Mouse (Mus musculus): ENCODE results near the gene Dtx4. TPM values are rescaled to one million over a fixed set of nuclear protein-coding genes. Genes with fewer than 3 reads are reported as not detected.

Dtx4 gene
- polyA plus RNA-seq, 1 experiment from 2014 or later, result 2.5 TPM

GRCm38 (mm10) chr19:12439581-12439980, 61.7 kb downstream of the Dtx4 start:
- Histone ChIP-seq H3K4me2 (no peak overlapping the region), H3K27ac (no peak overlapping the region), H3K4me3 (no peak overlapping the region), H3K9me3 (replicated peaks) (no peaks in the 10 kb centered on the region), H3K9ac (no peak overlapping the region), H3K27me3 (no peaks in the 10 kb centered on the region), H3K4me1 (replicated peaks) (peaks cover 5% of the 10 kb centered on the region; the same call in 1 of the 2 replicates), H3K36me3 (no peaks in the 10 kb centered on the region)
- WGBS, result 50% methylated on average over 1 of the region's 1 CpGs
- ATAC-seq (replicated peaks; ENCODE audit: insufficient number of reproducible peaks, insufficient read depth, low FRiP score, low read depth), result no peak

- Histone ChIP-seq H3K27ac (no peak overlapping the region), H3K4me2 (no peak overlapping the region), H3K4me1 (replicated peaks) (no peaks in the 10 kb centered on the region), H3K36me3 (no peaks in the 10 kb centered on the region), H3K4me3 (no peak overlapping the region), H3K27me3 (no peaks in the 10 kb centered on the region), H3K9ac (no peak overlapping the region), H3K9me3 (replicated peaks) (no peaks in the 10 kb centered on the region)
- 70% methylated on average over 4 of the region's 4 CpGs for WGBS
- 0 out of 2 replicates have a peak, but pooled peaks have one; percentile 27 for ATAC-seq (replicated peaks; ENCODE audit: insufficient number of reproducible peaks, insufficient read depth, low FRiP score, low read depth)
Measured at GRCm38 (mm10) chr19:12435750-12436524, 65.3 kb downstream of the Dtx4 start.

- H3K9me3 ChIP-seq (replicated peaks), result no peaks in the 10 kb centered on the region
- no peak for ATAC-seq (replicated peaks; ENCODE audit: insufficient number of reproducible peaks, insufficient read depth, low FRiP score, low read depth)
- no peaks in the 10 kb centered on the region for H3K36me3 ChIP-seq
- H3K9ac ChIP-seq, result no peak overlapping the region
- no peaks in the 10 kb centered on the region for H3K4me1 ChIP-seq (replicated peaks)
- H3K4me3 ChIP-seq, result no peak overlapping the region
- WGBS, result 79% methylated on average over 4 of the region's 4 CpGs
- no peak overlapping the region for H3K27ac ChIP-seq
- H3K27me3 ChIP-seq, result no peaks in the 10 kb centered on the region
- H3K4me2 ChIP-seq, result no peak overlapping the region
Measured at GRCm38 (mm10) chr19:12435011-12435416, 66.2 kb downstream of the Dtx4 start.

GRCm38 (mm10) chr19:12433033-12433432, 68.2 kb downstream of the Dtx4 start:
- H3K9me3 ChIP-seq (replicated peaks), result no peaks in the 10 kb centered on the region
- no peak for ATAC-seq (replicated peaks; ENCODE audit: insufficient number of reproducible peaks, insufficient read depth, low FRiP score, low read depth)
- no peaks in the 10 kb centered on the region for H3K27me3 ChIP-seq
- WGBS, result 9% methylated on average over 2 of the region's 2 CpGs
- H3K36me3 ChIP-seq, result no peaks in the 10 kb centered on the region
- H3K4me2 ChIP-seq, result no peak overlapping the region
- no peak overlapping the region for H3K9ac ChIP-seq
- no peak overlapping the region for H3K4me3 ChIP-seq
- no peak overlapping the region for H3K27ac ChIP-seq
- H3K4me1 ChIP-seq (replicated peaks), result no peaks in the 10 kb centered on the region

- Histone ChIP-seq H3K4me3 (no peak within 1 kb of the TSS), H3K27ac (no peak within 1 kb of the TSS), H3K4me2 (no peak within 1 kb of the TSS), H3K27me3 (no peaks in the 10 kb centered on the region), H3K9ac (no peak within 1 kb of the TSS), H3K36me3 (no peaks in the 10 kb centered on the region), H3K9me3 (replicated peaks) (no peaks in the 10 kb centered on the region), H3K4me1 (replicated peaks) (no peaks in the 10 kb centered on the region)
- no peak for ATAC-seq (replicated peaks; ENCODE audit: insufficient number of reproducible peaks, insufficient read depth, low FRiP score, low read depth)
- 77% methylated on average over 6 of the region's 6 CpGs for WGBS
Measured at GRCm38 (mm10) chr19:12427605-12428004, 73.6 kb downstream of the Dtx4 start, which contains the start of gene Pfpl. Gene Pfpl, plus strand, starts transcription at chr19:12427905.

GRCm38 (mm10) chr19:12427101-12427500, 74.2 kb downstream of the Dtx4 start:
- H3K27me3 ChIP-seq, result no peaks in the 10 kb centered on the region
- no peaks in the 10 kb centered on the region for H3K36me3 ChIP-seq
- 88% methylated on average over 5 of the region's 5 CpGs for WGBS
- no peak for ATAC-seq (replicated peaks; ENCODE audit: insufficient number of reproducible peaks, insufficient read depth, low FRiP score, low read depth)
- no peak overlapping the region for H3K27ac ChIP-seq
- no peak overlapping the region for H3K4me3 ChIP-seq
- no peak overlapping the region for H3K4me2 ChIP-seq
- H3K9ac ChIP-seq, result no peak overlapping the region
- no peaks in the 10 kb centered on the region for H3K9me3 ChIP-seq (replicated peaks)
- no peaks in the 10 kb centered on the region for H3K4me1 ChIP-seq (replicated peaks)

GRCm38 (mm10) chr19:12421680-12422079, 79.6 kb downstream of the Dtx4 start:
- Histone ChIP-seq H3K9me3 (replicated peaks) (no peaks in the 10 kb centered on the region), H3K27me3 (no peaks in the 10 kb centered on the region), H3K36me3 (no peaks in the 10 kb centered on the region), H3K9ac (no peak overlapping the region), H3K27ac (no peak overlapping the region), H3K4me1 (replicated peaks) (no peaks in the 10 kb centered on the region), H3K4me3 (no peak overlapping the region), H3K4me2 (no peak overlapping the region)
- ATAC-seq (replicated peaks; ENCODE audit: insufficient number of reproducible peaks, insufficient read depth, low FRiP score, low read depth), result no peak
- 87% methylated on average over 1 of the region's 1 CpGs for WGBS

GRCm38 (mm10) chr19:12420555-12420954, 80.7 kb downstream of the Dtx4 start:
- 58% methylated on average over 6 of the region's 6 CpGs for WGBS
- no peak for ATAC-seq (replicated peaks; ENCODE audit: insufficient number of reproducible peaks, insufficient read depth, low FRiP score, low read depth)
- H3K36me3 ChIP-seq, result no peaks in the 10 kb centered on the region

GRCm38 (mm10) chr19:12418312-12418711, 82.9 kb downstream of the Dtx4 start:
- no peak overlapping the region for H3K9ac ChIP-seq
- H3K36me3 ChIP-seq, result no peaks in the 10 kb centered on the region
- no peaks in the 10 kb centered on the region for H3K27me3 ChIP-seq
- H3K9me3 ChIP-seq (replicated peaks), result no peaks in the 10 kb centered on the region
- WGBS, result 63% methylated on average over 3 of the region's 3 CpGs
- ATAC-seq (replicated peaks; ENCODE audit: insufficient number of reproducible peaks, insufficient read depth, low FRiP score, low read depth), result no peak
- H3K4me3 ChIP-seq, result no peak overlapping the region
- no peaks in the 10 kb centered on the region for H3K4me1 ChIP-seq (replicated peaks)
- H3K4me2 ChIP-seq, result no peak overlapping the region
- H3K27ac ChIP-seq, result no peak overlapping the region

More at GRCm38 (mm10) chr19:12420555-12420954, 80.7 kb downstream of the Dtx4 start:
- no peaks in the 10 kb centered on the region for H3K9me3 ChIP-seq (replicated peaks)
- no peaks in the 10 kb centered on the region for H3K27me3 ChIP-seq
- H3K27ac ChIP-seq, result no peak overlapping the region
- H3K4me2 ChIP-seq, result no peak overlapping the region
- H3K9ac ChIP-seq, result no peak overlapping the region
- no peak overlapping the region for H3K4me3 ChIP-seq
- no peaks in the 10 kb centered on the region for H3K4me1 ChIP-seq (replicated peaks)

- H3K4me3 ChIP-seq, result no peak within 1 kb of the TSS
- no peaks in the 10 kb centered on the region for H3K4me1 ChIP-seq (replicated peaks)
- ATAC-seq (replicated peaks; ENCODE audit: insufficient number of reproducible peaks, insufficient read depth, low FRiP score, low read depth), result no peak
- H3K27me3 ChIP-seq, result no peaks in the 10 kb centered on the region
- no peaks in the 10 kb centered on the region for H3K36me3 ChIP-seq
- no peaks in the 10 kb centered on the region for H3K9me3 ChIP-seq (replicated peaks)
- no peak within 1 kb of the TSS for H3K27ac ChIP-seq
- no peak within 1 kb of the TSS for H3K9ac ChIP-seq
- no peak within 1 kb of the TSS for H3K4me2 ChIP-seq
Measured at GRCm38 (mm10) chr19:12417361-12417760, 83.9 kb downstream of the Dtx4 start, which contains the start of gene Olfr1441. Gene Olfr1441, plus strand, starts transcription at chr19:12417433.

All from heart, embryonic 15.5 days (tissue).